Mouse (Mus musculus) embryo, embryonic 10 days (tissue): ENCODE measurements around the gene Gm20890.
"Not testable (repeated sequence)": the region's sequence is repeated elsewhere in the genome, so short reads cannot be mapped to it uniquely, and the experiment has no call there.

Source experiments
- DNase-seq: peaks from one replicate; pipeline ENCODE4 v3.0.0-alpha.2; 2015; ENCODE audit warnings: low spot score

Gene Gm20890

DNA sequence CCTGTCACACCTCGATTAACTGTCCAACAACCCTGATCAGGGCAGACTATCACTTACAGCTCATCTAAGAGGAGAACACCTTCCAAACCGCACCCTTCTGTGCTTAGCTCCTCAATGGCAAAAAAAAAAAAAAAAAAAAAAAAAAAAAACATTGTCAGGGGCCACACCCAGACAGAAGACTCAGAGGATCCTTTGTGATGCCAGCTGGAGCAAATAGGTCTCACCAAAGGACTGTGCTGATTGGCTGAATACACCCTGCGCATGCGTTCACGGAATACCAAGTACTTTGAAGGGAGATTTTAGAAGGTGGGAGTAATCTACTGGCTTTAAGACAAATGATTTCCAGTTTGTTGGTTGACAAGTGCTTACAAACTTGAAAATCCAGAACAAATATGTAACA is at the start of gene Gm20890:
Gene Gm20890, minus strand, starts transcription at position 101 of the 400 bp plus-strand sequence.
- not testable (repeated sequence) for DNase-seq
